ENCODE assay signal across 7 mouse cellular contexts in genomic region chr13:48130724-48131123, GRCm38 (mm10).
A peak's percentile ranks its signal among the peaks of the same experiment; 100 is the strongest.
DNase-seq lines count a peak whose midpoint lies in the region; ATAC-seq lines count a peak whose summit lies in the region.

No protein-coding gene starts in this region.

- no peaks in the 10 kb centered on the region for H3K36me3 ChIP-seq in forebrain, embryonic 11.5 days (ENCODE audit: control insufficient read depth, insufficient read depth, low read length)
- no peaks in the 10 kb centered on the region for H3K36me3 ChIP-seq in heart, embryonic 13.5 days
- no peaks in the 10 kb centered on the region for H3K36me3 ChIP-seq in kidney, embryonic 16.5 days (ENCODE audit: insufficient read depth, low read length)
- no peaks in the 10 kb centered on the region for H3K36me3 ChIP-seq in limb, embryonic 15.5 days
- no peaks in the 10 kb centered on the region for H3K36me3 ChIP-seq in neural tube, embryonic 11.5 days (ENCODE audit: control insufficient read depth, insufficient read depth, low read length)

- DNase-seq in forebrain, embryonic 11.5 days (ENCODE audit: low spot score), result peak; percentile 92
- peak; percentile 85 for DNase-seq in neural tube, embryonic 11.5 days (ENCODE audit: low spot score)
- DNase-seq in urinary bladder, postnatal 14 days (ENCODE audit: low spot score), result peak; percentile 58

- H3K4me1 ChIP-seq in forebrain, embryonic 11.5 days (replicated peaks; ENCODE audit: control insufficient read depth, insufficient read depth, low read length), result peaks cover 29% of the 10 kb centered on the region
- H3K4me1 ChIP-seq in heart, embryonic 13.5 days, result peaks cover 19% of the 10 kb centered on the region
- H3K4me1 ChIP-seq in kidney, embryonic 16.5 days (ENCODE audit: insufficient read depth, low read length), result peaks cover 27% of the 10 kb centered on the region
- peaks cover 16% of the 10 kb centered on the region for H3K4me1 ChIP-seq in limb, embryonic 15.5 days
- H3K4me1 ChIP-seq in neural tube, embryonic 11.5 days (ENCODE audit: control insufficient read depth, insufficient read depth, low read length), result peaks cover 20% of the 10 kb centered on the region

- WGBS in forebrain, embryonic 11.5 days, result under 1% methylated on average over 17 of the region's 17 CpGs
- 1% methylated on average over 17 of the region's 17 CpGs for WGBS in heart, embryonic 13.5 days
- WGBS in kidney, embryonic 16.5 days, result 3% methylated on average over 17 of the region's 17 CpGs
- 3% methylated on average over 17 of the region's 17 CpGs for WGBS in limb, embryonic 15.5 days
- WGBS in neural tube, embryonic 11.5 days, result under 1% methylated on average over 17 of the region's 17 CpGs

- H3K27me3 ChIP-seq in forebrain, embryonic 11.5 days (ENCODE audit: control insufficient read depth, insufficient read depth, low read length), result no peaks in the 10 kb centered on the region
- no peaks in the 10 kb centered on the region; the same call in 1 of the 2 replicates for H3K27me3 ChIP-seq in heart, embryonic 13.5 days (replicated peaks)
- no peaks in the 10 kb centered on the region for H3K27me3 ChIP-seq in kidney, embryonic 16.5 days (ENCODE audit: insufficient read depth, low read length)
- H3K27me3 ChIP-seq in limb, embryonic 15.5 days, result no peaks in the 10 kb centered on the region
- H3K27me3 ChIP-seq in neural tube, embryonic 11.5 days (ENCODE audit: control insufficient read depth, insufficient read depth, low read length), result no peaks in the 10 kb centered on the region

- 0 out of 2 replicates have a peak, but pooled peaks have one; percentile 37 for ATAC-seq in cerebellum, adult (ENCODE audit: insufficient number of reproducible peaks, low FRiP score, low TSS enrichment)
- ATAC-seq in forebrain, embryonic 11.5 days (replicated peaks; ENCODE audit: low FRiP score), result peak; percentile 90
- ATAC-seq in heart, embryonic 13.5 days (ENCODE audit: extremely low read depth, insufficient number of reproducible peaks, low FRiP score, low TSS enrichment), result no peak; the same call in 1 of the 2 replicates
- ATAC-seq in kidney, embryonic 16.5 days (ENCODE audit: low FRiP score, low TSS enrichment), result peak; percentile 93
- ATAC-seq in limb, embryonic 15.5 days (ENCODE audit: insufficient number of reproducible peaks, low FRiP score, low TSS enrichment, low read depth), result no peak
- ATAC-seq in neural tube, embryonic 11.5 days (ENCODE audit: insufficient read depth, low FRiP score, low TSS enrichment), result peak; percentile 80

- peak overlapping the region; percentile 82 for H3K27ac ChIP-seq in forebrain, embryonic 11.5 days (ENCODE audit: low read depth, low read length)
- peak overlapping the region; percentile 13; the same call in 1 of the 2 replicates for H3K27ac ChIP-seq in heart, embryonic 13.5 days (replicated peaks)
- H3K27ac ChIP-seq in kidney, embryonic 16.5 days (ENCODE audit: low read length), result peak overlapping the region; percentile 77
- H3K27ac ChIP-seq in limb, embryonic 15.5 days, result no peak overlapping the region
- peak overlapping the region; percentile 70 for H3K27ac ChIP-seq in neural tube, embryonic 11.5 days (ENCODE audit: low read depth, low read length)

- H3K4me2 ChIP-seq in forebrain, embryonic 11.5 days (ENCODE audit: low read depth, low read length, severe bottlenecking), result peak overlapping the region; percentile 29; the same call in 1 of the 2 replicates
- peak overlapping the region; percentile 69 for H3K4me2 ChIP-seq in heart, embryonic 13.5 days
- H3K4me2 ChIP-seq in kidney, embryonic 16.5 days (replicated peaks; ENCODE audit: low read depth, low read length), result peak overlapping the region; percentile 48
- H3K4me2 ChIP-seq in limb, embryonic 15.5 days, result peak overlapping the region; percentile 36
- H3K4me2 ChIP-seq in neural tube, embryonic 11.5 days (ENCODE audit: low read depth), result peak overlapping the region; percentile 27

- H3K9ac ChIP-seq in forebrain, embryonic 11.5 days (ENCODE audit: low read length), result no peak overlapping the region
- peak overlapping the region; percentile 72 for H3K9ac ChIP-seq in heart, embryonic 13.5 days
- peak overlapping the region; percentile 43 for H3K9ac ChIP-seq in kidney, embryonic 16.5 days (replicated peaks; ENCODE audit: low read length)
- no peak overlapping the region for H3K9ac ChIP-seq in limb, embryonic 15.5 days
- no peak overlapping the region for H3K9ac ChIP-seq in neural tube, embryonic 11.5 days (ENCODE audit: low read length)

- no peaks in the 10 kb centered on the region for H3K9me3 ChIP-seq in forebrain, embryonic 11.5 days (ENCODE audit: control insufficient read depth, low read length)
- H3K9me3 ChIP-seq in heart, embryonic 13.5 days, result no peaks in the 10 kb centered on the region
- H3K9me3 ChIP-seq in kidney, embryonic 16.5 days (ENCODE audit: low read length), result no peaks in the 10 kb centered on the region
- no peaks in the 10 kb centered on the region for H3K9me3 ChIP-seq in limb, embryonic 15.5 days
- H3K9me3 ChIP-seq in neural tube, embryonic 11.5 days (ENCODE audit: control insufficient read depth, low read length), result no peaks in the 10 kb centered on the region

- no peak overlapping the region; the same call in 1 of the 2 replicates for H3K4me3 ChIP-seq in forebrain, embryonic 11.5 days (ENCODE audit: low read depth, low read length)
- H3K4me3 ChIP-seq in heart, embryonic 13.5 days, result peak overlapping the region; percentile 43
- H3K4me3 ChIP-seq in kidney, embryonic 16.5 days (ENCODE audit: low read length), result peak overlapping the region; percentile 29
- H3K4me3 ChIP-seq in limb, embryonic 15.5 days, result peak overlapping the region; percentile 17
- H3K4me3 ChIP-seq in neural tube, embryonic 11.5 days (ENCODE audit: low read depth, low read length), result no peak overlapping the region

Comparison
In these comparisons a context has a peak if more than half of its experiments do, and no peak if none do; other contexts are left out.
1. ATAC-seq: peak in cerebellum, adult (single experiment), forebrain, embryonic 11.5 days (single experiment), kidney, embryonic 16.5 days (single experiment) and neural tube, embryonic 11.5 days (single experiment); none in heart, embryonic 13.5 days (single experiment) and limb, embryonic 15.5 days (single experiment).
2. H3K4me3 ChIP-seq: peak in heart, embryonic 13.5 days (single experiment), kidney, embryonic 16.5 days (single experiment) and limb, embryonic 15.5 days (single experiment); none in forebrain, embryonic 11.5 days (single experiment) and neural tube, embryonic 11.5 days (single experiment).
3. H3K9ac ChIP-seq: peak in heart, embryonic 13.5 days (single experiment) and kidney, embryonic 16.5 days (single experiment); none in forebrain, embryonic 11.5 days (single experiment), limb, embryonic 15.5 days (single experiment) and neural tube, embryonic 11.5 days (single experiment).
4. Peak in every context shown above with its lines, with median percentiles within 50 percentile points of each other: DNase-seq and H3K4me2 ChIP-seq.